ENCODE assay signal across 8 mouse cellular contexts in genomic region chr17:23592208-23592925, GRCm38 (mm10). TPM values are rescaled to one million over a fixed set of nuclear protein-coding genes. Genes with fewer than 3 reads are reported as not detected.
DNase-seq lines count a peak whose midpoint lies in the region; ATAC-seq and TF ChIP-seq lines count a peak whose summit lies in the region.

No protein-coding gene starts in this region.

- DNase-seq in brain, embryonic 14.5 days (ENCODE audit: low read depth), result peak; percentile 98
- DNase-seq in liver, adult 2 months (ENCODE audit: extremely low read depth, low read depth, low spot score), result peak; percentile 82
- peak; percentile 78 for DNase-seq in splenic B cell, adult 2 months (ENCODE audit: low read depth, low spot score)

- H3K36me3 ChIP-seq in C2C12 (ENCODE audit: control insufficient read depth, insufficient read depth) (no peaks in the 10 kb centered on the region), myocyte (ENCODE audit: control insufficient read depth, insufficient read depth) (no peaks in the 10 kb centered on the region)
- H3K36me3 ChIP-seq in erythroblast, embryonic 14.5 days (ENCODE audit: control insufficient read depth), result no peaks in the 10 kb centered on the region
- H3K36me3 ChIP-seq in heart, embryonic 11.5 days (ENCODE audit: control insufficient read depth, insufficient read depth, low read length), result no peaks in the 10 kb centered on the region
- H3K36me3 ChIP-seq in kidney, embryonic 16.5 days (ENCODE audit: insufficient read depth, low read length), result no peaks in the 10 kb centered on the region
- no peaks in the 10 kb centered on the region for H3K36me3 ChIP-seq in liver, adult 2 months (ENCODE audit: control insufficient read depth, insufficient read depth, low read length)
- H3K36me3 ChIP-seq in splenic B cell, adult 2 months (ENCODE audit: control insufficient read depth, insufficient read depth, low read length, poor library complexity, severe bottlenecking), result no peaks in the 10 kb centered on the region

- peak overlapping the region; percentile 83 for H3K9ac ChIP-seq in heart, embryonic 11.5 days (ENCODE audit: low read depth, low read length)
- peak overlapping the region; percentile 71 for H3K9ac ChIP-seq in kidney, embryonic 16.5 days (replicated peaks; ENCODE audit: low read length)
- H3K9ac ChIP-seq in liver, adult 2 months (ENCODE audit: low read depth, low read length), result no peak overlapping the region; the same call in 1 of the 2 replicates

- peak; percentile 57; the same call in 1 of the 2 replicates for TF ChIP-seq POLR2A in brain, embryonic 14.5 days (IDR thresholded peaks at IDR 0.05; ENCODE audit: borderline replicate concordance, extremely low read depth, insufficient read depth, insufficient read length, poor library complexity, severe bottlenecking)
- 0 out of 2 replicates have a peak, but pooled peaks have one; percentile 23 for TF ChIP-seq POLR2A in liver, adult 2 months (IDR thresholded peaks at IDR 0.05; ENCODE audit: extremely low read depth, insufficient read depth, low read length)
- peak; percentile 47 for TF ChIP-seq POLR2A in myocyte (IDR thresholded peaks at IDR 0.05; ENCODE audit: insufficient read length, low read depth)

- peak; percentile 96 for ATAC-seq in heart, embryonic 11.5 days (replicated peaks; ENCODE audit: insufficient number of reproducible peaks, low FRiP score, low TSS enrichment)
- peak; percentile 100 for ATAC-seq in kidney, embryonic 16.5 days (ENCODE audit: low FRiP score, low TSS enrichment)

- peak overlapping the region; percentile 16 for H3K4me3 ChIP-seq in C2C12 (ENCODE audit: insufficient read depth, poor library complexity, severe bottlenecking)
- peak overlapping the region; percentile 81 for H3K4me3 ChIP-seq in erythroblast, embryonic 14.5 days (replicated peaks)
- peak overlapping the region; percentile 51 for H3K4me3 ChIP-seq in heart, embryonic 11.5 days (ENCODE audit: low read depth, low read length)
- H3K4me3 ChIP-seq in kidney, embryonic 16.5 days (ENCODE audit: low read length), result peak overlapping the region; percentile 50
- H3K4me3 ChIP-seq in liver, adult 2 months (ENCODE audit: insufficient read depth, low read depth, low read length), result peak overlapping the region; percentile 22
- peak overlapping the region; percentile 24 for H3K4me3 ChIP-seq in myocyte

- H3K9me3 ChIP-seq in erythroblast, embryonic 14.5 days (ENCODE audit: control insufficient read depth, low read length), result no peaks in the 10 kb centered on the region
- no peaks in the 10 kb centered on the region for H3K9me3 ChIP-seq in heart, embryonic 11.5 days (replicated peaks; ENCODE audit: control insufficient read depth, low read length)
- H3K9me3 ChIP-seq in kidney, embryonic 16.5 days (ENCODE audit: low read length), result no peaks in the 10 kb centered on the region

- no peaks in the 10 kb centered on the region for H3K79me3 ChIP-seq in C2C12 (ENCODE audit: low read depth)

- 7% methylated on average over 34 of the region's 34 CpGs for WGBS in heart, embryonic 11.5 days (ENCODE audit: insufficient replicate concordance)
- 7% methylated on average over 34 of the region's 34 CpGs for WGBS in kidney, embryonic 16.5 days
- 8% methylated on average over 34 of the region's 34 CpGs for WGBS in liver, adult 2 months

- peak overlapping the region; percentile 68 for H3K27ac ChIP-seq in heart, embryonic 11.5 days (ENCODE audit: low read depth, low read length)
- peak overlapping the region; percentile 61 for H3K27ac ChIP-seq in kidney, embryonic 16.5 days (ENCODE audit: low read length)
- no peak overlapping the region for H3K27ac ChIP-seq in liver, adult 2 months (replicated peaks; ENCODE audit: insufficient read depth, low read depth, low read length)

- no peak overlapping the region for H3ac ChIP-seq in C2C12 (ENCODE audit: control insufficient read depth, insufficient read length, low read depth)
- H3ac ChIP-seq in myocyte (ENCODE audit: control insufficient read depth, insufficient read length), result no peak overlapping the region

- H3K27me3 ChIP-seq in C2C12 (ENCODE audit: control insufficient read depth, insufficient read depth, insufficient read length), result no peaks in the 10 kb centered on the region
- H3K27me3 ChIP-seq in erythroblast, embryonic 14.5 days (ENCODE audit: control insufficient read depth), result no peaks in the 10 kb centered on the region
- no peaks in the 10 kb centered on the region for H3K27me3 ChIP-seq in heart, embryonic 11.5 days (ENCODE audit: control insufficient read depth, insufficient read depth, low read length)
- no peaks in the 10 kb centered on the region for H3K27me3 ChIP-seq in kidney, embryonic 16.5 days (ENCODE audit: insufficient read depth, low read length)
- no peaks in the 10 kb centered on the region for H3K27me3 ChIP-seq in liver, adult 2 months (ENCODE audit: control insufficient read depth, insufficient read depth, low read length)
- no peaks in the 10 kb centered on the region for H3K27me3 ChIP-seq in myocyte (ENCODE audit: control insufficient read depth, insufficient read depth, insufficient read length)
- H3K27me3 ChIP-seq in splenic B cell, adult 2 months (ENCODE audit: control insufficient read depth, insufficient read depth, low read length, poor library complexity, severe bottlenecking), result no peaks in the 10 kb centered on the region

- H3K4me2 ChIP-seq in heart, embryonic 11.5 days, result peak overlapping the region; percentile 90
- H3K4me2 ChIP-seq in kidney, embryonic 16.5 days (replicated peaks; ENCODE audit: low read depth, low read length), result peak overlapping the region; percentile 59
- H3K4me2 ChIP-seq in myocyte (ENCODE audit: low read depth), result peak overlapping the region; percentile 87

- H3K79me2 ChIP-seq in C2C12 (ENCODE audit: control insufficient read depth, insufficient read depth) (no peaks in the 10 kb centered on the region), myocyte (ENCODE audit: control insufficient read depth, insufficient read depth) (no peaks in the 10 kb centered on the region)
- H3K79me2 ChIP-seq in liver, adult 2 months (ENCODE audit: control insufficient read depth, insufficient read depth, low read length), result no peaks in the 10 kb centered on the region

- TF ChIP-seq CTCF in C2C12 (IDR thresholded peaks at IDR 0.05; ENCODE audit: control insufficient read depth, insufficient read depth, insufficient read length), result no peak
- TF ChIP-seq CTCF in brain, embryonic 14.5 days (IDR thresholded peaks at IDR 0.05; ENCODE audit: borderline replicate concordance, extremely low read depth, insufficient read depth, insufficient read length), result no peak
- TF ChIP-seq CTCF in liver, adult 2 months (IDR thresholded peaks at IDR 0.05; ENCODE audit: low read depth, low read length), result no peak

- peaks cover 18% of the 10 kb centered on the region for H3K4me1 ChIP-seq in erythroblast, embryonic 14.5 days (ENCODE audit: control insufficient read depth)
- H3K4me1 ChIP-seq in heart, embryonic 11.5 days (ENCODE audit: control insufficient read depth, insufficient read depth, low read length), result no peaks in the 10 kb centered on the region
- H3K4me1 ChIP-seq in kidney, embryonic 16.5 days (ENCODE audit: insufficient read depth, low read length), result 0 out of 2 replicates have a peak, but pooled peaks cover 3% of the 10 kb centered on the region
- peaks cover 4% of the 10 kb centered on the region for H3K4me1 ChIP-seq in liver, adult 2 months (ENCODE audit: control insufficient read depth, insufficient read depth, low read length)

TF ChIP-seq in C2C12, 6 proteins besides CTCF, POLR2A, EP300 and RAD21:
- TF ChIP-seq MYOG (IDR thresholded peaks at IDR 0.05; ENCODE audit: control insufficient read depth, extremely low read depth, insufficient read length) (no peak), MAX (IDR thresholded peaks at IDR 0.05) (peak; percentile 49)
TF ChIP-seq in C2C12: peak in this region for 1.

TF ChIP-seq in myocyte, 11 proteins besides CTCF, POLR2A, EP300 and RAD21 (continues in another document):
- TF ChIP-seq USF1 (IDR thresholded peaks at IDR 0.05; ENCODE audit: low read depth) (no peak), POLR2AphosphoS2 (IDR thresholded peaks at IDR 0.05; ENCODE audit: insufficient read length, low read depth) (peak; percentile 56)

RNA-seq across cellular contexts. Expression of gene Zfp13, which starts 6.9 kb away (rescaled TPM):
- 5.2 TPM for polyA plus RNA-seq in C2C12 (2012; fragmentation: generic; extraction: Trizol)
- polyA plus RNA-seq in brain, embryonic 14.5 days (2012; rRNA removed), result 46.8 and 47.4 TPM in 2 replicates
- polyA plus RNA-seq in erythroblast, embryonic 14.5 days (2012), result 0.03 TPM in 1 of 2 replicates, not detected in the other
- 8.9 and 9.0 TPM in 2 replicates for polyA plus RNA-seq in heart, embryonic 11.5 days (2014; fragmentation: Nextera tagmentation; extraction: Ambion mirVana)
- polyA plus RNA-seq in kidney, embryonic 16.5 days (2015; fragmentation: Nextera tagmentation; extraction: Ambion mirVana), result 19.1 and 19.3 TPM in 2 replicates
- total RNA-seq in liver, adult 2 months (2014; rRNA removed), result 1.3 and 2.0 TPM in 2 replicates
- 2.2 and 3.2 TPM in 2 replicates for polyA plus RNA-seq in liver, adult 2 months (2012; rRNA removed)
- polyA plus RNA-seq in myocyte (2012; fragmentation: generic; extraction: Trizol), result 5.1 TPM

RNA-seq across cellular contexts. Expression of gene Zscan10, which starts 8.3 kb away (rescaled TPM):
- polyA plus RNA-seq in C2C12 (2012; fragmentation: generic; extraction: Trizol) (0.09 TPM), myocyte (2012; fragmentation: generic; extraction: Trizol) (0.02 TPM)
- polyA plus RNA-seq in brain, embryonic 14.5 days (2012; rRNA removed), result 0.05 and 0.22 TPM in 2 replicates
- not detected in 2 replicates for polyA plus RNA-seq in erythroblast, embryonic 14.5 days (2012)
- not detected in 2 replicates for polyA plus RNA-seq in heart, embryonic 11.5 days (2014; fragmentation: Nextera tagmentation; extraction: Ambion mirVana)
- polyA plus RNA-seq in kidney, embryonic 16.5 days (2015; fragmentation: Nextera tagmentation; extraction: Ambion mirVana), result 0.26 TPM in 1 of 2 replicates, not detected in the other
- not detected in 2 replicates for total RNA-seq in liver, adult 2 months (2014; rRNA removed)
- not detected in 2 replicates for polyA plus RNA-seq in liver, adult 2 months (2012; rRNA removed)

RNA-seq across cellular contexts. Expression of gene Zfp213, which starts 28.3 kb away (rescaled TPM):
- polyA plus RNA-seq in C2C12 (2012; fragmentation: generic; extraction: Trizol) (13.0 TPM), myocyte (2012; fragmentation: generic; extraction: Trizol) (9.9 TPM)
- 16.7 and 21.4 TPM in 2 replicates for polyA plus RNA-seq in brain, embryonic 14.5 days (2012; rRNA removed)
- polyA plus RNA-seq in erythroblast, embryonic 14.5 days (2012), result 0.22 and 0.26 TPM in 2 replicates
- polyA plus RNA-seq in heart, embryonic 11.5 days (2014; fragmentation: Nextera tagmentation; extraction: Ambion mirVana), result 15.1 and 17.4 TPM in 2 replicates
- polyA plus RNA-seq in kidney, embryonic 16.5 days (2015; fragmentation: Nextera tagmentation; extraction: Ambion mirVana), result 24.1 and 26.5 TPM in 2 replicates
- 4.5 and 4.8 TPM in 2 replicates for total RNA-seq in liver, adult 2 months (2014; rRNA removed)
- polyA plus RNA-seq in liver, adult 2 months (2012; rRNA removed), result 7.6 and 10.7 TPM in 2 replicates

RNA-seq across cellular contexts. Expression of gene Mmp25, which starts 52.7 kb away (rescaled TPM):
- 0.01 TPM for polyA plus RNA-seq in C2C12 (2012; fragmentation: generic; extraction: Trizol)
- polyA plus RNA-seq in brain, embryonic 14.5 days (2012; rRNA removed), result 1.3 and 1.9 TPM in 2 replicates
- polyA plus RNA-seq in erythroblast, embryonic 14.5 days (2012), result not detected in 2 replicates
- 0.07 and 0.27 TPM in 2 replicates for polyA plus RNA-seq in heart, embryonic 11.5 days (2014; fragmentation: Nextera tagmentation; extraction: Ambion mirVana)
- polyA plus RNA-seq in kidney, embryonic 16.5 days (2015; fragmentation: Nextera tagmentation; extraction: Ambion mirVana), result 1.1 and 1.2 TPM in 2 replicates
- total RNA-seq in liver, adult 2 months (2014; rRNA removed), result under 0.01 TPM in 1 of 2 replicates, not detected in the other
- 0.06 and 0.10 TPM in 2 replicates for polyA plus RNA-seq in liver, adult 2 months (2012; rRNA removed)
- polyA plus RNA-seq in myocyte (2012; fragmentation: generic; extraction: Trizol), result not detected

Comparison
In these comparisons a context has a peak if more than half of its experiments do, and no peak if none do; other contexts are left out.
1. H3K4me3 ChIP-seq: peak in every context shown above with its lines; median percentile 81 in erythroblast, embryonic 14.5 days; 51 in heart, embryonic 11.5 days; 50 in kidney, embryonic 16.5 days; 24 in myocyte; 22 in liver, adult 2 months; 16 in C2C12.